Mouse (Mus musculus): ENCODE measurements around the gene Tmem259.

GRCm38 (mm10) chr10:80022164-80022563 is 38.0 kb upstream of the Tmem259 start:
- TF ChIP-seq CTCF (IDR thresholded peaks at IDR 0.05; ENCODE audit: insufficient read depth, low read depth, low read length), result no peak
- TF ChIP-seq POLR2A (IDR thresholded peaks at IDR 0.05; ENCODE audit: insufficient read depth, low read depth, low read length), result no peak

Measured in olfactory bulb, adult 2 months (tissue).